Mouse (Mus musculus) left cerebral cortex, postnatal 36 days (tissue): ENCODE measurements around the gene Gm40460. TPM values are rescaled to one million over a fixed set of nuclear protein-coding genes. Genes with fewer than 3 reads are reported as not detected.

Source experiments
- DNase-seq, 2 experiments: peaks; one replicate each; pipeline ENCODE4 v3.0.0; 2021 to 2022; ENCODE audit warnings: low spot score in 2 of 2, mixed read lengths in 1 of 2
- intact Hi-C: fragments of 180-260 bp; cut with DNase I; formaldehyde crosslinking; loops from one replicate; pipeline ENCODE4 v1.15.1; 2025
- total RNA-seq, 2 experiments: library from RNA; stranded (reverse); gene quantifications; 2 replicates each; pipeline ENCODE4 v1.2.3; 2021

The Gm40460 gene
- total RNA-seq, 2 experiments from 2014 or later, result not detected

- intact Hi-C loops, result no loop called here
- DNase-seq, result no peak
Measured at GRCm38 (mm10) chr7:142198748-142199147, 42.1 kb downstream of the Gm40460 start.

Other genes with a start within 250 kb of the Gm40460 start
- gene Mob2, start 180.0 kb downstream of the Gm40460 start, total RNA-seq, result 10 to 100 TPM; 34.6 to 37.5 TPM
- gene Dusp8, start 145.2 kb downstream of the Gm40460 start, total RNA-seq, result 100 to 1,000 TPM; 151 to 163 TPM
- gene Gm45618, start 120.3 kb downstream of the Gm40460 start, total RNA-seq, result not detected
- gene Gm39115, start 105.0 kb downstream of the Gm40460 start, total RNA-seq, result not detected
- not detected for gene Gm45337, start 96.5 kb downstream of the Gm40460 start, total RNA-seq
- gene Gm29735, start 84.0 kb downstream of the Gm40460 start, total RNA-seq, result not detected
- not detected for gene Gm4553, start 75.3 kb downstream of the Gm40460 start, total RNA-seq
- gene Krtap5-2, start 65.1 kb downstream of the Gm40460 start, total RNA-seq, result not detected
- gene Gm10153, start 50.7 kb downstream of the Gm40460 start, total RNA-seq, result not detected
- gene Krtap5-3, start 39.7 kb downstream of the Gm40460 start, total RNA-seq, result not detected
- gene Gm7579, start 29.2 kb downstream of the Gm40460 start, total RNA-seq, result not detected
- gene Krtap5-5, start 11.1 kb downstream of the Gm40460 start, total RNA-seq, result not detected
- not detected for gene Gm2431, start 17.3 kb upstream of the Gm40460 start, total RNA-seq
- gene Gm4559, start 33.3 kb upstream of the Gm40460 start, total RNA-seq, result not detected
- gene Krtap5-1, start 56.0 kb upstream of the Gm40460 start, total RNA-seq, result not detected
- not detected for gene Krtap5-4, start 62.5 kb upstream of the Gm40460 start, total RNA-seq
- 10 to 100 TPM; 30.8 to 33.4 TPM for gene Ifitm10, start 132.7 kb upstream of the Gm40460 start, total RNA-seq
- 1 to 10 TPM in 1 of 2 experiments, not detected in 1; 4.6 TPM for gene Gm49369, start 141.6 kb upstream of the Gm40460 start, total RNA-seq
- 100 to 1,000 TPM; 297 to 348 TPM for gene Ctsd, start 147.0 kb upstream of the Gm40460 start, total RNA-seq
- not detected for gene Syt8, start 193.8 kb upstream of the Gm40460 start, total RNA-seq
- under 1 TPM in 1 of 2 experiments, not detected in 1; 0.69 TPM for gene Tnni2, start 200.7 kb upstream of the Gm40460 start, total RNA-seq
- 1 to 10 TPM; 8.1 to 8.7 TPM for gene Lsp1, start 219.7 kb upstream of the Gm40460 start, total RNA-seq